Mouse (Mus musculus): ENCODE data around the gene Nlk. TPM values are rescaled to one million over a fixed set of nuclear protein-coding genes. Genes with fewer than 3 reads are reported as not detected.
"Not testable (repeated sequence)": the region's sequence is repeated elsewhere in the genome, so short reads cannot be mapped to it uniquely, and the experiment has no call there.

Gene Nlk
- polyA plus RNA-seq, 1 experiment from 2014 or later = 32.3 TPM

DNA sequence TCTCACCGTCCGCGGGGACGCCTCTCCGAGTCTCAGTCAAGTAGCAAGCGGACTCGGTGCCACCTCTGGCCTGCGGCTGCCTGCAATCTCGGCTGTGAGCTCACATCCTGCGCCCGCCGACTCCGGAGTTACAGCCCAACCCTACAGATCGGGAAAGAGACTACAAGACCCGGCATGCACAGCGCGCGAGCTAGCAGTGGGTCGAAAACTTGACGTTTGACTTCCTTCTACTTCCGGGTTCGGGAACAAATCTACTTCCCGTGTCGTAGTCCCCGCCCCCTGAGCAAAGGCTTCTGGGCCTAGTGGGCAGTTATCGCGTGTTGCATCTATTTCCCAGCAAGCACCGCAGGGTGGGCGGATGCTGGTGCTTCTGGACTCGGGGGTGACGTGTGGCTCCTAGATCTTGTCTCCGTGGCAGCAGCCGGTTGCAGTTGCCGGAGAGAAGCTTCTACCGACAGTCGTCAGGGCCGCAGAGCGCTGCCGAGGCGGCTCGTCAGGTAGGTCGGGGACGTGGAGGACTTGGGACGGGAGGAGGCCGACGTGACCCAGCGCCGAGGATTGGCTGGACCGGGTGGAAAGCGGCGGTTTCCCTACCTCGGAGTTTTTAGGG is 161.0 kb downstream of the Nlk start, which contains the start of the genes Tnfaip1 and Ift20:
TSS of gene Tnfaip1 (minus strand) at position 253 of the 610 bp plus-strand sequence.
TSS of gene Ift20 (plus strand) at position 282 of the 610 bp plus-strand sequence.
- WGBS = under 1% methylated on average over 52 of the region's 52 CpGs

DNA sequence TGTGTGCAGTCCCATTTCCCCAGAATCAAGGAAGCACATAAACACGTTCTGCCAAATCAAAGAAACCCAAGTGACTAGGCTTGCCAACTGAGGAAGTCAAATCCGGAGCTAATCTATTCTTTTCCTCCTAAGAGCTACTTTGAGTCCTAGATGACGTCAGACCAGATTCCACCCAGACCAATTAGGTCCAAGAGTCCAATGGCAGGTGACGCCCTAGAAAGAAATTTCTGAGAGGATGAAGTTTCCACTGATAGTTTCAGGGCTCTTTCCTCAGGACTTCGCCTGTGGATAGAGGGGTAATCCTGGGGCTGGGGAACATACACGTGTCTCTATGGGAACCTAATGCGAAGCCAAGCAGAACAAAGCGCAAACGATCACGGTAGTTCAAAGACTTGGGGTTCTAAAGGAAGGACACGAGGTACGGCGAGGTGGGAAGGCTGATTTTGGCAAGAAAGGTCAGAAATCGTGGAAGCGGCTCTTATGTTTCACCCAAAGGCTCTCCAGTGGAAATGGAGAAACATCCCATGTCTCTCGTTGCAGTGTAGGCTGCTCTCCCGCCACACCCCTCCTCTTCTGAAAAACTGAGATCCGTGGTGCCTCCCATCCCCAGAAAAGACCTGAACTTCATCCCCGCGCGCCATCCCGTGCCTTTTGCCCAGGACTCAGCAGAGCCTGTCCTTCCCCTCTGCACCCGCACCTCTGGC is 161.6 kb downstream of the Nlk start:
- Histone ChIP-seq H3K9ac (peak overlapping the region; percentile 81), H3K4me2 (peak overlapping the region; percentile 83), H3K4me1 (peaks cover 24% of the 10 kb centered on the region), H3K4me3 (replicated peaks) (peak overlapping the region; percentile 68), H3K27me3 (no peaks in the 10 kb centered on the region), H3K36me3 (replicated peaks) (peaks cover 29% of the 10 kb centered on the region), H3K27ac (peak overlapping the region; percentile 89), H3K9me3 (no peaks in the 10 kb centered on the region)
- ATAC-seq (ENCODE audit: low FRiP score) = peak; percentile 13; the same call in 1 of the 2 replicates
- under 1% methylated on average over 23 of the region's 23 CpGs for WGBS

More for the DNA sequence above, 161.0 kb downstream of the Nlk start, which contains the start of the genes Tnfaip1 and Ift20:
- no peaks in the 10 kb centered on the region for H3K27me3 ChIP-seq
- no peaks in the 10 kb centered on the region for H3K9me3 ChIP-seq
- H3K4me2 ChIP-seq = peak within 1 kb of the TSS; percentile 83
- ATAC-seq (ENCODE audit: low FRiP score) = peak; percentile 98
- peak within 1 kb of the TSS; percentile 89 for H3K27ac ChIP-seq
- H3K4me1 ChIP-seq = peaks cover 24% of the 10 kb centered on the region
- H3K4me3 ChIP-seq (replicated peaks) = peak within 1 kb of the TSS; percentile 68
- peak within 1 kb of the TSS; percentile 83 for H3K9ac ChIP-seq
- H3K36me3 ChIP-seq (replicated peaks) = peaks cover 30% of the 10 kb centered on the region

DNA sequence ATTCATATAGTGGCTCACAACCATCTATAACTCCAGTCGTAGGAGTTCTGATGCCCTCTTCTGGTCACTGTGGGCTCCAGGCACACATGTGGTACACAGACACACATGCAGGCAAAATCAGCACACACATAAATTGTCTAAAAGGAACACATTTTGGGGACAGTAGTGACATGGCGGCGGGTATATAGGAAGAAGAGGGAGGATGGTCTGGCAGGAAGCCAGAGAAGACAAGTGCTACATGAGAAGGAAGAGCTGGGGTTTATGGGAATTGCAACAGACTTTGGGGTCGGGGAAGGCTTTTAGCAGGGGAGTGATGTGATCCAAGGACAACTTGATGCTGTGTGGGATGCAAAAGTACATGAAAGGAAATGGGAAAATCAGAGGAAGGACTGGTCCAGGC is 162.7 kb downstream of the Nlk start:
- Histone ChIP-seq H3K4me2 (peak overlapping the region; percentile 83), H3K27ac (no peak overlapping the region), H3K36me3 (replicated peaks) (peaks cover 29% of the 10 kb centered on the region), H3K9ac (peak overlapping the region; percentile 81; the same call in 1 of the 2 replicates), H3K9me3 (no peaks in the 10 kb centered on the region), H3K4me3 (replicated peaks) (peak overlapping the region; percentile 68), H3K27me3 (no peaks in the 10 kb centered on the region), H3K4me1 (peaks cover 24% of the 10 kb centered on the region)
- 91% methylated on average over 4 of the region's 4 CpGs for WGBS
- ATAC-seq (ENCODE audit: low FRiP score) = no peak

DNA sequence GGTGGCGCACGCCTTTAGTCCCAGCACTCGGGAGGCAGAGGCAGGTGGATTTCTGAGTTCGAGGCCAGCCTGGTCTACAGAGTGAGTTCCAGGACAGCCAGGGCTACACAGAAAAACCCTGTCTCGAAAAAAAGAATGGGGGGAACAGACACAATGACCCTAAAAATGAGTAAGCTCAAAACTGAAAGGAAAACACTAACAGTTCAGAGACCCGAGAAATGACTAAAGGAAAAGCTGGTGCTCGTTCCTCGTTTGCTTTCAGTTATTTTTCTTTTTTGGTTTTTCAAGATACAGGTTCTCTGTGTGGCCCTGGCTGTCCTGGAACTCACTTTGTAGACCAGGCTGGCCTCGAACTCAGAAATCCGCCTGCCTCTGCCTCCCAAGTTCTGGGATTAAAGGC is 165.7 kb downstream of the Nlk start:
- Histone ChIP-seq H3K4me1 (peaks cover 12% of the 10 kb centered on the region), H3K36me3 (replicated peaks) (peaks cover 46% of the 10 kb centered on the region)
- ATAC-seq (ENCODE audit: low FRiP score); H3K4me2 ChIP-seq; H3K9me3 ChIP-seq; H3K9ac ChIP-seq; H3K27me3 ChIP-seq; H3K27ac ChIP-seq; H3K4me3 ChIP-seq (replicated peaks): not testable (repeated sequence)
- whole genome bisulfite sequencing = 88% methylated on average over 10 of the region's 10 CpGs

DNA sequence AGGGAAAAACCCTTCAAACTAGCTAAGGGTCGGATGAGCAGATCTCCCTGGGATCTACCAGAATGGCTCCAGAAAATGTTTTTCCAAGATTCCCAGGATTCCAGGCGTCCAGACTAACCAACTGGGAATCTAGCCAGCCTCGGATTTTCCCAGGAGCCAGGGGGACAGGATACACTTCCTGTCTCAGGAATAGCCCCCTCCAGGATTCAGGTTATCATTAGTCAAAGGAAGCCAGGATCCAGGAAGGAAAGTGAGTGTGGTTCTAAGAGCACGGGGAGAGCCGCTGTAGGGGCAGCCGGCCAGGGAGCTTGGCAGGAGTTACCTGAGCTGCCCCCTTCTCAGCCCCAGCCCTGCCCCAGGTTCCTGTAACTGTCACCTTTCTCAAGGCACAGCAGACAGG is 166.1 kb downstream of the Nlk start:
- no peak overlapping the region for H3K4me3 ChIP-seq (replicated peaks)
- peaks cover 12% of the 10 kb centered on the region for H3K4me1 ChIP-seq
- H3K27me3 ChIP-seq = no peaks in the 10 kb centered on the region
- no peak overlapping the region for H3K4me2 ChIP-seq
- 87% methylated on average over 6 of the region's 6 CpGs for WGBS
- no peaks in the 10 kb centered on the region for H3K9me3 ChIP-seq
- no peak for ATAC-seq (ENCODE audit: low FRiP score)
- peaks cover 51% of the 10 kb centered on the region for H3K36me3 ChIP-seq (replicated peaks)
- no peak overlapping the region for H3K27ac ChIP-seq
- no peak overlapping the region for H3K9ac ChIP-seq

DNA sequence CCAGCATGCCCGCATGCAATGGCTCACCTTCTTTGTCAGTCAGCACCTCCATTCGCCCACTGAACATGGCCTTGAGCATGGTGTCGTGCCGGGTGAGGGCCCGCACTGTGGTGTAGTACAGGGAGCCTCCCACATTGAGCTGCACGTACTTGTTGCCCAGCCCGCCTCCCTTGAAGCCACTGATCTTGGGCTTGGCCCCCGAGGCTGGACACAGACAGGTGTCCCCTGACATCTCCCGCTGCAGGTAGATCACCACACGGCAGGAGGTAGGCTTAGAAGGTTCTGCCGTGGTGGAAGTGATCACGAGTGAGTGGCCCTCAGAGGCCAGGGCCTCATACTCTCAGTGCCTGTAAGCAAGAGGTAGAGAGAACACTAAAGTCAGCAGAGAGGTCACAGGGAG is 167.2 kb downstream of the Nlk start:
- Histone ChIP-seq H3K9me3 (no peaks in the 10 kb centered on the region), H3K36me3 (replicated peaks) (peaks cover 61% of the 10 kb centered on the region), H3K4me1 (peaks cover 7% of the 10 kb centered on the region), H3K27me3 (no peaks in the 10 kb centered on the region), H3K4me2 (no peak overlapping the region), H3K27ac (no peak overlapping the region), H3K9ac (no peak overlapping the region), H3K4me3 (replicated peaks) (no peak overlapping the region)
- ATAC-seq (ENCODE audit: low FRiP score) = no peak
- 94% methylated on average over 12 of the region's 12 CpGs for WGBS

DNA sequence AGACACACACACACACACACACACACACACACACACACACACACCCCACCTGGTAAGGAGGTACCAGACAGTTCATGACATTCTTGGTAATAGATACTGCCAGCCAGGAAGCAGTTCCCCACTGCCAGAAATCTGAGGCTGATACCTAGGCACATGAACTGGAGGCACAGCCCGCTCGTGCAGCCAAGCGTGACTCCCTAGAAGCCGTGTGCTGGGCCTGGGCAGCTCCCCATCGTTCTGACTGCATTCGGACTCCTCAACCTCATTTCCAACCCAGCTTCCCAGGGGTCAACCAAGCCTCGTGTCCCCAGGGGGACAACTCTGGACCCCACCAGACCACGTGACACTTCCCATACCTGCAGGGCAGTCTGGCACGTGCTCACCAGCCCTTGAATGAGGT is 168.5 kb downstream of the Nlk start:
- H3K27me3 ChIP-seq = no peaks in the 10 kb centered on the region
- WGBS = 88% methylated on average over 9 of the region's 9 CpGs
- no peaks in the 10 kb centered on the region for H3K4me1 ChIP-seq
- H3K27ac ChIP-seq = no peak overlapping the region
- no peak overlapping the region for H3K9ac ChIP-seq
- peaks cover 73% of the 10 kb centered on the region for H3K36me3 ChIP-seq (replicated peaks)
- H3K4me3 ChIP-seq (replicated peaks) = no peak overlapping the region
- H3K9me3 ChIP-seq = no peaks in the 10 kb centered on the region
- ATAC-seq (ENCODE audit: low FRiP score) = no peak
- H3K4me2 ChIP-seq = no peak overlapping the region

DNA sequence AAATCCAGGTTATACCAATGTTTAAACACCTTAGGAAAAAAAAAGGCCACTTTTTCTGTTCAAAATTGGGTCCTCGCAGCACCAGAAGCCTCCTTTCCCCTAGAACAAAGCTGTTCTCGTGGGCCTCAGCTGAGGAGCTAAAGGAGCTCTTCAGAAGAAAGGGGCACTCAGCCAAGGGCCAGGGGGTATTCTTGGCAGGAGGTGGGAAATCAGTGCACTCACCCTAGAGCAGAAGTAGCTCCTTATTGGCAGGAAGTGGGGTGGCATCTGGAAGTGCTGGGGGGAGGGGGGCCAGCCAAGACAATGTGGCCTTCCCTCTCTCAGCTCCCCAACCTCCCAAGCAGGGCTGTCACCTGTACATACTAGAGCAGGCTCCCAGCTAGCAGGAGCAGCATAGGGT is 172.3 kb downstream of the Nlk start:
- H3K27ac ChIP-seq = no peak overlapping the region; the same call in 1 of the 2 replicates
- 82% methylated on average over 2 of the region's 2 CpGs for WGBS
- H3K9me3 ChIP-seq = no peaks in the 10 kb centered on the region
- H3K36me3 ChIP-seq (replicated peaks) = peaks cover 98% of the 10 kb centered on the region
- no peak overlapping the region for H3K4me2 ChIP-seq
- ATAC-seq (ENCODE audit: low FRiP score) = no peak
- no peaks in the 10 kb centered on the region for H3K27me3 ChIP-seq
- no peaks in the 10 kb centered on the region for H3K4me1 ChIP-seq
- no peak overlapping the region for H3K4me3 ChIP-seq (replicated peaks)
- H3K9ac ChIP-seq = no peak overlapping the region

DNA sequence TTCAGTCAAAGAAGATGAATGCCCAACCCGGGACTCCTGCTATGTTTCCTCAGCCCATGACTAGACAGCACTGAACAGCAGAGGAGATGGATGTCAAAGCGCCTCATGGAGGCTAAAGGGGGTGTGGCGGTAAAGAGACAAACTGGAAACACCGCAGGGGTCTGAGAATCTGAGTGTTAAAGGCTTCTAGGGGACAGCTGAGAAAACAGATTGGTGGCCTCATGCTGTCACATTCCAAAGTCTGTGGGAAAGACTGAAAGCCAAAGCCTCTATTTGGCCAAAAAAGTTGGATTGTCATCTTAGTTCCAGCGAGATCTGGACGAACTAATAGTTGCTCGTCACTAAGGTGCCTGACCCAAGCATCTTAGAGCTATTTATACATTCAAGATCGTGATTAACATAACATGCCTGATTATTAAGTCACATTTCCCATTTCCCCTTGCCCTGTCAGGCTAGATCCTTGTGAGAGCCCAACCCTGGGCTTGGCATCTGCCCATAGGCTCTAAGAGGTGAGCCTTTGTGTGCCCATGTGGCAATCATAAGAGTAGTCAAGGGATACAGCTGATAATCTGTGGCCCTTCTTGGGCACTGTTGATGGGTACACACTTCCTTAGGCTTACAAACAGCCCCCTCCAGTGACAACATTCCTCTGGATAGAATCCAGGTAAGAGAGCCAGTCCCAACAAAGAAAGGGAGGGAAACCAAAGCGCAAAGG is 173.8 kb downstream of the Nlk start:
- Histone ChIP-seq H3K27ac (no peak overlapping the region), H3K9ac (no peak overlapping the region), H3K4me2 (no peak overlapping the region), H3K4me3 (replicated peaks) (no peak overlapping the region), H3K9me3 (no peaks in the 10 kb centered on the region), H3K4me1 (no peaks in the 10 kb centered on the region), H3K27me3 (no peaks in the 10 kb centered on the region), H3K36me3 (replicated peaks) (peaks cover 97% of the 10 kb centered on the region)
- no peak for ATAC-seq (ENCODE audit: low FRiP score)
- WGBS = 84% methylated on average over 9 of the region's 9 CpGs

DNA sequence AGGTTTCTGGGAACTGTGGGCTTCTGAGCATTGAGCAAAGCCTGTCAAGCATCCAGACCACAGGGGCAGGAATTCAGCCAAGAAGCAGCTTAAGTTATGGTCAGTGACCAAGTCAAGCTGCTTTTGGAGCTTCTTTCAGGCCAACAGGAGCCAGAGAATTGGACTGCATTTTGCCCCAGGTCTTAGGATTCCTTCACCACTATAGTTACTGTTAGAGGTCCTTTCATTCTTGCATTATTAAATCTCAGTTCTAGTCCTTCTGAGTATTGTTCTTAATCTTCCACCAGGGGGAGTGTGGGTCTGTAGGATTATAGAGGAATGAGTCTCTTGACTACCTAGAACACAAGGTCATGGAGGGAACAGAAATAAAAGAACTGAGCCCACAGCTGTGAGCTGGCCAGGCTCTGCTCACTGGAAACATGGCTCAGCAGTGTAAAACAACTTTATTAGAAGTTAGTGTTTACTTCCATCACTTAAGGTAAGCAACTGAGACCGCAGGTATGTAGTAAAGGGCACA is 174.6 kb downstream of the Nlk start:
- H3K36me3 ChIP-seq (replicated peaks) = peaks cover 97% of the 10 kb centered on the region
- WGBS = 97% methylated on average over 1 of the region's 1 CpGs
- H3K4me3 ChIP-seq (replicated peaks) = no peak overlapping the region
- no peak overlapping the region for H3K4me2 ChIP-seq
- no peaks in the 10 kb centered on the region for H3K9me3 ChIP-seq
- no peak overlapping the region for H3K9ac ChIP-seq
- no peak overlapping the region for H3K27ac ChIP-seq
- ATAC-seq (ENCODE audit: low FRiP score) = no peak
- H3K4me1 ChIP-seq = no peaks in the 10 kb centered on the region
- H3K27me3 ChIP-seq = no peaks in the 10 kb centered on the region

DNA sequence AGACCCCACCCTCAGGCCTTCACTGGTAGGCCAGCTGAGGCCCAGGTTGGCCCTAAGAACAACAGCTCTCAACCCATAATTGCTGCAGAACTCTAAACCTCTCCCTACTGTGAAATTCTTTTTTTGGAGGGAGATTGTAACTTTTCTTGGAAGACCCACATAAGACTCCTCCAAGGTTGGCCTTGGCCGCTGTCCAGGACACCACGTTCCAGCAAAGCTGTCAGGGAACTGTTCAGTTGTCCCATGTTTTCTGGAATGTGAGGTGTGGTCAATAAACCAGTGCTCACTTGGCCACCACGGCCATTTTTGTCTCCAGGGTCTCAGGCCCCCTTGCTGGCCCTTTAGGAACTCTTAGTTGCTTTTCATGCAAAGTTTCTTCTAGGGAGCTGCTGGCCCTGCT is 175.3 kb downstream of the Nlk start:
- no peaks in the 10 kb centered on the region for H3K27me3 ChIP-seq
- H3K4me2 ChIP-seq = no peak overlapping the region
- H3K9me3 ChIP-seq = no peaks in the 10 kb centered on the region
- no peak overlapping the region for H3K4me3 ChIP-seq (replicated peaks)
- ATAC-seq (ENCODE audit: low FRiP score) = no peak
- no peak overlapping the region for H3K9ac ChIP-seq
- H3K4me1 ChIP-seq = no peaks in the 10 kb centered on the region
- H3K36me3 ChIP-seq (replicated peaks) = peaks cover 93% of the 10 kb centered on the region
- no peak overlapping the region for H3K27ac ChIP-seq
- WGBS = 92% methylated on average over 3 of the region's 3 CpGs

DNA sequence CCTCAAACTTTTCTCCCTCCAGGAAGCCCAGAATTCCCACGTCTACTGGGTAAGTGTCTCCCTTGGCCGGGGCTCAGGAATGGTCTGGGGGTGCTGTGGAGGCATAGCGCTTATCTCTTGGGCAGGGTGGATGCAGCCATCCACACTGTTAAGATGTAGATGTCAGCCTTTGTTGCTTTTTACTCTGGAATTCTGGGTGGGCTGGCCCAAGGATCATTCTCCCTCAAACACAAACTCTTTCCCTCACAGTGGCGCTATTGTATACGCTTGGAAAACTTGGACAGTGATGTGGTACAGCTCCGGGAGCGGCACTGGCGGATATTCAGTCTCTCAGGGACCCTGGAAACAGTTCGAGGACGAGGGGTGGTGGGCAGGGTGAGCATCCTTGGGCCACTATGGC is 178.2 kb downstream of the Nlk start:
- 89% methylated on average over 10 of the region's 10 CpGs for WGBS
- Histone ChIP-seq H3K36me3 (replicated peaks) (peaks cover 91% of the 10 kb centered on the region), H3K4me2 (no peak overlapping the region), H3K9ac (no peak overlapping the region), H3K27ac (no peak overlapping the region), H3K9me3 (no peaks in the 10 kb centered on the region), H3K4me1 (no peaks in the 10 kb centered on the region), H3K27me3 (no peaks in the 10 kb centered on the region), H3K4me3 (replicated peaks) (no peak overlapping the region)
- ATAC-seq (ENCODE audit: low FRiP score) = no peak
